ENCODE assay signal across 9 mouse cellular contexts in genomic region chr11:70219873-70220272, GRCm38 (mm10). TPM values are rescaled to one million over a fixed set of nuclear protein-coding genes. Genes with fewer than 3 reads are reported as not detected.
DNase-seq lines count a peak whose midpoint lies in the region; ATAC-seq and TF ChIP-seq lines count a peak whose summit lies in the region.
"Had no signal": no experiment of that assay in that cellular context is flagged by ENCODE, and none has a peak within 500 bp of the region (broad histone marks: within the 10 kb centered on the region; RNA-seq: fewer than 3 reads in every experiment).

No protein-coding gene starts in this region.

- H3K4me2 ChIP-seq in heart, postnatal 0 days (ENCODE audit: low read depth, low read length) = peak overlapping the region; percentile 93
- peak overlapping the region; percentile 63 for H3K4me2 ChIP-seq in hindbrain, embryonic 11.5 days (replicated peaks; ENCODE audit: low read depth, low read length)
- H3K4me2 ChIP-seq in midbrain, embryonic 11.5 days = peak overlapping the region; percentile 88

- no peaks in the 10 kb centered on the region; the same call in 1 of the 2 replicates for H3K36me3 ChIP-seq in heart, postnatal 0 days (replicated peaks; ENCODE audit: control insufficient read depth, insufficient read depth, low read length)
- H3K36me3 ChIP-seq in MEL (ENCODE audit: control insufficient read depth in 1 of 2, insufficient read depth in 2 of 2, low read length in 2 of 2) = peaks cover 0 to 5% of the 10 kb centered on the region in 2 experiments; a peak in 2 of 4 replicates
- H3K36me3 ChIP-seq in hindbrain, embryonic 11.5 days (ENCODE audit: control insufficient read depth, insufficient read depth, low read length) = no peaks in the 10 kb centered on the region
- H3K36me3 ChIP-seq in midbrain, embryonic 11.5 days (ENCODE audit: control insufficient read depth, insufficient read depth, low read length) = no peaks in the 10 kb centered on the region

- peaks cover 13% of the 10 kb centered on the region; the same call in 1 of the 2 replicates for H3K4me1 ChIP-seq in heart, postnatal 0 days (ENCODE audit: control insufficient read depth, insufficient read depth)
- peaks cover 5 to 7% of the 10 kb centered on the region in 2 experiments; a peak in 3 of 4 replicates for H3K4me1 ChIP-seq in MEL (ENCODE audit: control insufficient read depth in 1 of 2, insufficient read depth in 2 of 2, low read length in 2 of 2)
- peaks cover 5% of the 10 kb centered on the region; the same call in 1 of the 2 replicates for H3K4me1 ChIP-seq in hindbrain, embryonic 11.5 days (replicated peaks; ENCODE audit: control insufficient read depth, insufficient read depth, low read length)
- H3K4me1 ChIP-seq in midbrain, embryonic 11.5 days (ENCODE audit: control insufficient read depth, insufficient read depth, low read length) = peaks cover 19% of the 10 kb centered on the region

- peak overlapping the region; percentile 59 for H3K9ac ChIP-seq in heart, postnatal 0 days (replicated peaks; ENCODE audit: low read depth, low read length)
- peak overlapping the region; percentile 81 for H3K9ac ChIP-seq in MEL (ENCODE audit: control insufficient read depth, low read depth, low read length, poor library complexity, severe bottlenecking)
- H3K9ac ChIP-seq in hindbrain, embryonic 11.5 days (ENCODE audit: low read depth, low read length) = peak overlapping the region; percentile 76
- peak overlapping the region; percentile 84 for H3K9ac ChIP-seq in midbrain, embryonic 11.5 days (ENCODE audit: low read length)

- TF ChIP-seq RAD21 in MEL (IDR thresholded peaks at IDR 0.05; ENCODE audit: low read depth, low read length) = no peak

- ATAC-seq in heart, postnatal 0 days (ENCODE audit: insufficient read depth, low read depth) = no peak
- ATAC-seq in hindbrain, embryonic 11.5 days (ENCODE audit: low FRiP score) = no peak
- ATAC-seq in midbrain, embryonic 11.5 days (ENCODE audit: low FRiP score) = no peak
- ATAC-seq in inflammation-experienced regulatory T-cells, adult 6 months = no peak

- intact Hi-C loops in heart, postnatal 10 days (cut with DNase I) = no loop called here

- peaks cover 21% of the 10 kb centered on the region for H3K27me3 ChIP-seq in heart, postnatal 0 days (ENCODE audit: control insufficient read depth, insufficient read depth, low read length)
- H3K27me3 ChIP-seq in MEL (ENCODE audit: control insufficient read depth in 1 of 2, insufficient read depth in 2 of 2, low read length in 2 of 2) = no peaks in the 10 kb centered on the region
- peaks cover 21% of the 10 kb centered on the region for H3K27me3 ChIP-seq in hindbrain, embryonic 11.5 days (ENCODE audit: control insufficient read depth, insufficient read depth, low read length)
- peaks cover 19% of the 10 kb centered on the region for H3K27me3 ChIP-seq in midbrain, embryonic 11.5 days (ENCODE audit: control insufficient read depth, insufficient read depth, low read length)

- no peak for TF ChIP-seq EP300 in heart, postnatal 0 days (IDR thresholded peaks at IDR 0.05; ENCODE audit: low read depth)
- no peak for TF ChIP-seq EP300 in MEL (IDR thresholded peaks at IDR 0.05; ENCODE audit: low read depth in 1 of 2, low read length in 2 of 2)

- no peak for TF ChIP-seq POLR2A in MEL (IDR thresholded peaks at IDR 0.05; ENCODE audit: control insufficient read depth in 1 of 2, insufficient read depth in 1 of 2, low read depth in 1 of 2, low read length in 2 of 2, poor library complexity in 1 of 2)

- H3K4me3 ChIP-seq in heart, postnatal 0 days (ENCODE audit: low read depth, low read length) = peak overlapping the region; percentile 48
- peak overlapping the region; percentile 62 to 76 for H3K4me3 ChIP-seq in MEL (ENCODE audit: control insufficient read depth in 1 of 2, insufficient read depth in 1 of 2, low read depth in 2 of 2, low read length in 2 of 2)
- peak overlapping the region; percentile 52 for H3K4me3 ChIP-seq in hindbrain, embryonic 11.5 days (ENCODE audit: low read depth, low read length)
- H3K4me3 ChIP-seq in midbrain, embryonic 11.5 days (ENCODE audit: low read depth, low read length) = peak overlapping the region; percentile 61

- WGBS in heart, postnatal 0 days = 75% methylated on average over 7 of the region's 7 CpGs
- 63% methylated on average over 7 of the region's 7 CpGs for WGBS in hindbrain, embryonic 11.5 days
- 55% methylated on average over 7 of the region's 7 CpGs for WGBS in midbrain, embryonic 11.5 days

- no peak for TF ChIP-seq CTCF in heart, postnatal 0 days (IDR thresholded peaks at IDR 0.05; ENCODE audit: low read depth)
- TF ChIP-seq CTCF in MEL (IDR thresholded peaks at IDR 0.05 in 2 of 3, conservative IDR thresholded peaks at IDR 0.05 in 1 of 3; ENCODE audit: control insufficient read depth in 1 of 3, insufficient read depth in 1 of 3, low read depth in 2 of 3, low read length in 3 of 3, poor library complexity in 1 of 3, severe bottlenecking in 1 of 3) = no peak

- no peaks in the 10 kb centered on the region for H3K9me3 ChIP-seq in heart, postnatal 0 days (replicated peaks; ENCODE audit: control insufficient read depth, low read length)
- no peaks in the 10 kb centered on the region for H3K9me3 ChIP-seq in MEL (replicated peaks; ENCODE audit: insufficient read depth, low read length)
- H3K9me3 ChIP-seq in hindbrain, embryonic 11.5 days (ENCODE audit: control insufficient read depth, low read length) = no peaks in the 10 kb centered on the region
- H3K9me3 ChIP-seq in midbrain, embryonic 11.5 days (ENCODE audit: control insufficient read depth, low read length) = no peaks in the 10 kb centered on the region

- peak overlapping the region; percentile 35 for H3K27ac ChIP-seq in heart, postnatal 0 days (ENCODE audit: low read depth)
- H3K27ac ChIP-seq in MEL (ENCODE audit: control insufficient read depth, low read depth, low read length) = no peak overlapping the region
- no peak overlapping the region for H3K27ac ChIP-seq in hindbrain, embryonic 11.5 days (ENCODE audit: low read depth, low read length)
- no peak overlapping the region; the same call in 1 of the 2 replicates for H3K27ac ChIP-seq in midbrain, embryonic 11.5 days (ENCODE audit: low read depth, low read length)

- H3K79me2 ChIP-seq in MEL (ENCODE audit: control insufficient read depth, insufficient read depth, low read length, poor library complexity) = peaks cover 5% of the 10 kb centered on the region; the same call in 1 of the 2 replicates

- DNase-seq in heart, postnatal 0 days (ENCODE audit: low spot score) = no peak
- DNase-seq in heart, postnatal 10 days = no peak
- no peak for DNase-seq in MEL (ENCODE audit: low read depth, low spot score)
- DNase-seq in hindbrain, embryonic 11.5 days (ENCODE audit: low spot score) = no peak
- DNase-seq in midbrain, embryonic 11.5 days (ENCODE audit: low spot score, missing footprints) = peak; percentile 87
- no peak for DNase-seq in adrenal gland, adult 8-10 months
- no peak for DNase-seq in cerebellum, adult 11 months

RNA-seq across cellular contexts. Expression of gene Slc16a13, which starts 1.0 kb away (rescaled TPM):
- total RNA-seq in heart, postnatal 0 days (2014; rRNA removed; ENCODE audit: low replicate concordance) = 3.1 and 5.5 TPM in 2 replicates
- 4.4 and 4.5 TPM in 2 replicates for polyA plus RNA-seq in heart, postnatal 0 days (2015; fragmentation: Nextera tagmentation; extraction: Ambion mirVana)
- 1 to 10 TPM; 5.2 to 6.8 TPM for total RNA-seq in heart, postnatal 10 days (2021)
- total RNA-seq in MEL (2012; rRNA removed) = 3.1 and 4.2 TPM in 2 replicates
- 1 to 10 TPM in 1 of 2 experiments, not detected in 1; 7.9 TPM for polyA plus RNA-seq in MEL (2012; ENCODE audit: insufficient read depth in 1 of 2, insufficient read length in 2 of 2, low read depth in 1 of 2, low replicate concordance in 2 of 2, missing spikeins in 1 of 2)
- polyA plus RNA-seq in hindbrain, embryonic 11.5 days (2014; fragmentation: Nextera tagmentation; extraction: Ambion mirVana) = 10.9 and 14.3 TPM in 2 replicates
- polyA plus RNA-seq in midbrain, embryonic 11.5 days (2014; fragmentation: Nextera tagmentation; extraction: Ambion mirVana) = 14.9 and 15.8 TPM in 2 replicates
- 1 to 10 TPM; 2.3 to 4.3 (median 3.2) TPM for polyA plus RNA-seq in inflammation-experienced regulatory T-cells, adult 6 months (2017; shearing (Covaris generic))
- 1 to 10 TPM; 4.4 to 9.4 (median 6.6) TPM for total RNA-seq in adrenal gland, adult 8-10 months (2022)

RNA-seq across cellular contexts. Expression of gene Slc16a11, which starts 7.3 kb away (rescaled TPM):
- 3.1 TPM in 1 of 2 replicates, not detected in the other for total RNA-seq in heart, postnatal 0 days (2014; rRNA removed; ENCODE audit: low replicate concordance)
- 0.25 and 0.58 TPM in 2 replicates for polyA plus RNA-seq in heart, postnatal 0 days (2015; fragmentation: Nextera tagmentation; extraction: Ambion mirVana)
- under 1 TPM; 0.20 to 0.91 TPM for total RNA-seq in heart, postnatal 10 days (2021)
- total RNA-seq in MEL (2012; rRNA removed) = 0.31 and 0.33 TPM in 2 replicates
- polyA plus RNA-seq in MEL (2012; ENCODE audit: insufficient read depth in 1 of 2, insufficient read length in 2 of 2, low read depth in 1 of 2, low replicate concordance in 2 of 2, missing spikeins in 1 of 2) = 1 to 10 TPM in 1 of 2 experiments, not detected in 1; 1.2 TPM
- 0.40 and 0.51 TPM in 2 replicates for polyA plus RNA-seq in hindbrain, embryonic 11.5 days (2014; fragmentation: Nextera tagmentation; extraction: Ambion mirVana)
- polyA plus RNA-seq in midbrain, embryonic 11.5 days (2014; fragmentation: Nextera tagmentation; extraction: Ambion mirVana) = 0.19 and 0.30 TPM in 2 replicates
- polyA plus RNA-seq in inflammation-experienced regulatory T-cells, adult 6 months (2017; shearing (Covaris generic)) = under 1 TPM in 1 of 3 experiments, not detected in 2; 0.52 TPM
- 1 to 10 TPM in 2 of 4 experiments, under 1 TPM in 2; 0.23 to 2.0 (median 0.86) TPM for total RNA-seq in adrenal gland, adult 8-10 months (2022)

RNA-seq across cellular contexts. Expression of gene Bcl6b, which starts 9.7 kb away (rescaled TPM):
- 12.8 and 44.1 TPM in 2 replicates for total RNA-seq in heart, postnatal 0 days (2014; rRNA removed; ENCODE audit: low replicate concordance)
- polyA plus RNA-seq in heart, postnatal 0 days (2015; fragmentation: Nextera tagmentation; extraction: Ambion mirVana) = 16.8 and 18.9 TPM in 2 replicates
- 10 to 100 TPM; 54.7 to 55.5 TPM for total RNA-seq in heart, postnatal 10 days (2021)
- total RNA-seq in MEL (2012; rRNA removed) = not detected in 2 replicates
- not detected for polyA plus RNA-seq in MEL (2012; ENCODE audit: insufficient read depth in 1 of 2, insufficient read length in 2 of 2, low read depth in 1 of 2, low replicate concordance in 2 of 2, missing spikeins in 1 of 2)
- polyA plus RNA-seq in hindbrain, embryonic 11.5 days (2014; fragmentation: Nextera tagmentation; extraction: Ambion mirVana) = 5.0 and 5.9 TPM in 2 replicates
- 4.9 and 5.4 TPM in 2 replicates for polyA plus RNA-seq in midbrain, embryonic 11.5 days (2014; fragmentation: Nextera tagmentation; extraction: Ambion mirVana)
- under 1 TPM in 1 of 3 experiments, not detected in 2; 0.39 TPM for polyA plus RNA-seq in inflammation-experienced regulatory T-cells, adult 6 months (2017; shearing (Covaris generic))
- 10 to 100 TPM in 2 of 4 experiments, 1 to 10 TPM in 2; 6.4 to 25.1 (median 10.5) TPM for total RNA-seq in adrenal gland, adult 8-10 months (2022)
- total RNA-seq: neutrophil, adult 5-6 weeks had no signal

RNA-seq across cellular contexts. Expression of gene 0610010K14Rik, which starts 17.8 kb away (rescaled TPM):
- 47.7 and 60.5 TPM in 2 replicates for total RNA-seq in heart, postnatal 0 days (2014; rRNA removed; ENCODE audit: low replicate concordance)
- polyA plus RNA-seq in heart, postnatal 0 days (2015; fragmentation: Nextera tagmentation; extraction: Ambion mirVana) = 96.5 and 102 TPM in 2 replicates
- 10 to 100 TPM; 54.8 to 60.8 TPM for total RNA-seq in heart, postnatal 10 days (2021)
- 60.4 and 61.8 TPM in 2 replicates for total RNA-seq in MEL (2012; rRNA removed)
- polyA plus RNA-seq in MEL (2012; ENCODE audit: insufficient read depth in 1 of 2, insufficient read length in 2 of 2, low read depth in 1 of 2, low replicate concordance in 2 of 2, missing spikeins in 1 of 2) = 100 to 1,000 TPM in 1 of 2 experiments, not detected in 1; 189 TPM
- polyA plus RNA-seq in hindbrain, embryonic 11.5 days (2014; fragmentation: Nextera tagmentation; extraction: Ambion mirVana) = 229 and 230 TPM in 2 replicates
- 226 and 232 TPM in 2 replicates for polyA plus RNA-seq in midbrain, embryonic 11.5 days (2014; fragmentation: Nextera tagmentation; extraction: Ambion mirVana)
- polyA plus RNA-seq in inflammation-experienced regulatory T-cells, adult 6 months (2017; shearing (Covaris generic)) = 100 to 1,000 TPM; 133 to 147 (median 134) TPM
- 10 to 100 TPM; 38.2 to 52.6 (median 44.5) TPM for total RNA-seq in adrenal gland, adult 8-10 months (2022)

RNA-seq across cellular contexts. Expression of gene Gm21988, which starts 19.8 kb away (rescaled TPM):
- 6.8 and 15.2 TPM in 2 replicates for total RNA-seq in heart, postnatal 0 days (2014; rRNA removed; ENCODE audit: low replicate concordance)
- polyA plus RNA-seq in heart, postnatal 0 days (2015; fragmentation: Nextera tagmentation; extraction: Ambion mirVana) = 7.5 and 8.6 TPM in 2 replicates
- 1 to 10 TPM; 3.3 to 3.4 TPM for total RNA-seq in heart, postnatal 10 days (2021)
- 2.3 and 3.7 TPM in 2 replicates for total RNA-seq in MEL (2012; rRNA removed)
- 1 to 10 TPM in 1 of 2 experiments, not detected in 1; 4.1 TPM for polyA plus RNA-seq in MEL (2012; ENCODE audit: insufficient read depth in 1 of 2, insufficient read length in 2 of 2, low read depth in 1 of 2, low replicate concordance in 2 of 2, missing spikeins in 1 of 2)
- polyA plus RNA-seq in hindbrain, embryonic 11.5 days (2014; fragmentation: Nextera tagmentation; extraction: Ambion mirVana) = 10.2 and 11.6 TPM in 2 replicates
- 9.7 and 12.1 TPM in 2 replicates for polyA plus RNA-seq in midbrain, embryonic 11.5 days (2014; fragmentation: Nextera tagmentation; extraction: Ambion mirVana)
- polyA plus RNA-seq in inflammation-experienced regulatory T-cells, adult 6 months (2017; shearing (Covaris generic)) = 10 to 100 TPM in 1 of 3 experiments, 1 to 10 TPM in 2; 2.7 to 11.1 (median 6.1) TPM
- total RNA-seq in adrenal gland, adult 8-10 months (2022) = 1 to 10 TPM; 3.9 to 6.7 (median 5.3) TPM
